Mouse (Mus musculus) heart, postnatal 10 days (tissue): ENCODE data around the gene Lyrm7. TPM values are rescaled to one million over a fixed set of nuclear protein-coding genes. Genes with fewer than 3 reads are reported as not detected.

Source experiments
- total RNA-seq, 2 experiments: library from RNA; stranded (reverse); gene quantifications; 2 replicates each; pipeline ENCODE4 v1.2.3; 2021

Gene Lyrm7
- total RNA-seq, 2 experiments from 2014 or later = 24.4 to 27.0 TPM

Other genes with a start within 250 kb of the Lyrm7 start
- gene Cdc42se2, start 73.2 kb downstream of the Lyrm7 start, total RNA-seq = 10 to 100 TPM; 35.9 to 36.9 TPM
- 100 to 1,000 TPM; 304 to 309 TPM for gene Hint1, start 5.5 kb upstream of the Lyrm7 start, total RNA-seq
- gene Gpx3, start 41.5 kb upstream of the Lyrm7 start, total RNA-seq = 100 to 1,000 TPM; 102 to 159 TPM
- gene Tnip1, start 102.0 kb upstream of the Lyrm7 start, total RNA-seq = 10 to 100 TPM; 33.4 to 37.1 TPM
- gene Anxa6, start 172.5 kb upstream of the Lyrm7 start, total RNA-seq = 100 to 1,000 TPM; 319 to 333 TPM
- 10 to 100 TPM in 1 of 2 experiments, 1 to 10 TPM in 1; 9.2 to 11.5 TPM for gene Ccdc69, start 217.2 kb upstream of the Lyrm7 start, total RNA-seq
- 10 to 100 TPM; 12.7 to 13.5 TPM for gene Gm2a, start 237.2 kb upstream of the Lyrm7 start, total RNA-seq